Mouse (Mus musculus) ES-E14 (cell line): ENCODE measurements around the gene Ptpn13. TPM values are rescaled to one million over a fixed set of nuclear protein-coding genes. Genes with fewer than 3 reads are reported as not detected.

Experiments used
- DNase-seq: peaks from one replicate; pipeline ENCODE4 v3.0.0-alpha.2; 2013; ENCODE audit warnings: low read depth, low spot score
- H3K27ac ChIP-seq: 2 replicates; pipeline ENCODE4 v1.5.1; 2012; ENCODE audit warnings: low read depth, mild to moderate bottlenecking, low read length, moderate library complexity, mixed read lengths; ENCODE audit not compliant: poor library complexity, insufficient read depth, severe bottlenecking
- H3K36me3 ChIP-seq: 2 replicates; pipeline ENCODE4 v1.6.1; 2012; ENCODE audit warnings: mild to moderate bottlenecking, low read length, moderate library complexity, mixed read lengths; ENCODE audit not compliant: control insufficient read depth, poor library complexity, insufficient read depth, severe bottlenecking
- H3K4me1 ChIP-seq, 2 experiments: fragments of 150-350 bp in 1 of 2; sonication (generic) in 1 of 2; 2 replicates each; pipeline ENCODE4 v1.6.1; 2012; ENCODE audit warnings: low read length in 2 of 2, mild to moderate bottlenecking in 1 of 2, mixed read lengths in 1 of 2; ENCODE audit not compliant: control insufficient read depth in 2 of 2, insufficient read depth in 2 of 2, poor library complexity in 1 of 2
- H3K4me3 ChIP-seq, 2 experiments: fragments of 150-350 bp in 1 of 2; sonication (generic) in 1 of 2; 2 replicates each; pipeline ENCODE4 v1.5.1; 2012; ENCODE audit warnings: low read length in 2 of 2, low read depth in 1 of 2, mild to moderate bottlenecking in 1 of 2, mixed read lengths in 1 of 2; ENCODE audit not compliant: insufficient read depth in 1 of 2, poor library complexity in 1 of 2, severe bottlenecking in 1 of 2
- H3K9ac ChIP-seq: 2 replicates; pipeline ENCODE4 v1.6.1; 2012; ENCODE audit warnings: low read depth, mild to moderate bottlenecking, low read length, mixed read lengths; ENCODE audit not compliant: poor library complexity, insufficient read depth, severe bottlenecking
- H3K9me3 ChIP-seq: fragments of 150-350 bp; sonication (generic); 2 replicates; pipeline ENCODE4 v1.6.1; 2012; ENCODE audit warnings: low read depth, mild to moderate bottlenecking, low read length; ENCODE audit not compliant: control insufficient read depth, insufficient read depth
- CHD2 ChIP-seq: IDR thresholded peaks from 2 replicates; pipeline ENCODE4 v1.6.1; 2014; ENCODE audit warnings: mild to moderate bottlenecking, low read depth, low read length, inconsistent platforms
- HCFC1 ChIP-seq: IDR thresholded peaks from 2 replicates; pipeline ENCODE4 v1.6.1; 2012; ENCODE audit warnings: low read length, inconsistent platforms, borderline replicate concordance; ENCODE audit not compliant: insufficient read depth
- MAFK ChIP-seq: IDR thresholded peaks from 2 replicates; pipeline ENCODE4 v1.6.1; 2014; ENCODE audit warnings: mild to moderate bottlenecking, low read depth, low read length, inconsistent platforms; ENCODE audit not compliant: insufficient read depth
- ZC3H11A ChIP-seq: IDR thresholded peaks from 2 replicates; pipeline ENCODE4 v1.6.1; 2012; ENCODE audit warnings: low read depth, mild to moderate bottlenecking, inconsistent platforms, low read length, borderline replicate concordance
- ZNF384 ChIP-seq: IDR thresholded peaks from 2 replicates; pipeline ENCODE4 v1.6.1; 2012; ENCODE audit warnings: low read depth, low read length, inconsistent platforms
- in situ Hi-C, 2 experiments: fragments of 600-800 bp; cut with MboI; formaldehyde crosslinking; loops; one replicate each; pipeline ENCODE4 v1.15.1; 2025; ENCODE audit warnings: low sequenced_read_pairs in 2 of 2, inconsistent platforms in 1 of 2; ENCODE audit not compliant: unreplicated experiment in 2 of 2
- total RNA-seq: library from RNA; depleted of rRNA; stranded (reverse); fragments of 300-350 nt; gene quantifications from 2 replicates; pipeline ENCODE4 v1.2.3, GENCODE M21; 2012

Ptpn13 gene
- total RNA-seq, 1 experiment = 12.6 TPM

DNA sequence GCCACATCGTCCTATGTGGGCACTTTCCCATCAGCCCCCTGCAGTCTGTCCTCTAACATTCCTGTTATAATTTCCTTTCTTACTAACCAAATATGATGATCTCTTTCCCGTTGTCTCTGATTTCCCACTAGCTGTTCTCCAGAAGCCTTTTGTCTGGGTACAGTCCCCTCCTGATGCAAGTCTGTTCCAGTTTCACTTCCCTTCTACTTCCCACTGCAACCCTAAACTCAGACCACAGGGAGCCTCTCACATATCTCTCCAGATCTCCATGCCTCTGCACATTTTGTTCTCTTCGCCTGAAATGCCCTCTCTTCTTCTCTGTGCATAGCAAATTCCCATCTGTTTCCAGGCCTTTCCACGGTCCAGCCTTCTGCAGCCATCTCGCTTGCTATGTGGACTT lies 35.6 kb upstream of the Ptpn13 start:
- TF ChIP-seq ZNF384 (no peak), HCFC1 (no peak), CHD2 (no peak), MAFK (no peak), ZC3H11A (no peak)

DNA sequence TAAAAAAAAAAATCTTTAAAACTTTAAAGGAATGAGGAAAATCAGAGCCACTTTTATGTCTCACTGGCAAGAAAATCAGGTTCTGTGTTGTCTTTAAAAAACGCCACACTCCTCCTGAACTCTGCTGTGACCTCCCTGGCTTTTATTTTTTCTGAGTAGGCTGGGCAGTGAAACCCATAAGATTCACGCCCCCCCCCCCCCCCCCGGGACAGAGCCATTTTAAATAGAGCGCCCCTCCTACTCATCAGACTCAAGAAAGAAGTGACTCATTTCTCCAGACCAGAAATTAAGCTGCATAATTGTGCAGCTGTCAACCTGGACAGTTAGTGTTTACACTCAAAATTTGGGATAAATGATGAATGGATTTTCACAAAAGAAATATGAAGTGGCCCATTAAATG lies 31.8 kb upstream of the Ptpn13 start:
- no peak for DNase-seq
- in situ Hi-C loops = no loop called here
- TF ChIP-seq ZNF384 = no peak
- TF ChIP-seq HCFC1 = no peak
- no peak for TF ChIP-seq CHD2
- no peak for TF ChIP-seq MAFK
- TF ChIP-seq ZC3H11A = no peak
- Histone ChIP-seq H3K27ac (no peak overlapping the region), H3K9me3 (no peaks in the 10 kb centered on the region), H3K36me3 (no peaks in the 10 kb centered on the region), H3K9ac (no peak overlapping the region), H3K4me3 (no peak overlapping the region), H3K4me1 (no peaks in the 10 kb centered on the region)

More for the DNA sequence above, 35.6 kb upstream of the Ptpn13 start:
- Histone ChIP-seq H3K4me1 (no peaks in the 10 kb centered on the region), H3K9ac (no peak overlapping the region), H3K4me3 (no peak overlapping the region), H3K36me3 (no peaks in the 10 kb centered on the region; the same call in 1 of the 2 replicates), H3K27ac (no peak overlapping the region), H3K9me3 (no peaks in the 10 kb centered on the region)
- DNase-seq = no peak
- in situ Hi-C loops = no loop called here

DNA sequence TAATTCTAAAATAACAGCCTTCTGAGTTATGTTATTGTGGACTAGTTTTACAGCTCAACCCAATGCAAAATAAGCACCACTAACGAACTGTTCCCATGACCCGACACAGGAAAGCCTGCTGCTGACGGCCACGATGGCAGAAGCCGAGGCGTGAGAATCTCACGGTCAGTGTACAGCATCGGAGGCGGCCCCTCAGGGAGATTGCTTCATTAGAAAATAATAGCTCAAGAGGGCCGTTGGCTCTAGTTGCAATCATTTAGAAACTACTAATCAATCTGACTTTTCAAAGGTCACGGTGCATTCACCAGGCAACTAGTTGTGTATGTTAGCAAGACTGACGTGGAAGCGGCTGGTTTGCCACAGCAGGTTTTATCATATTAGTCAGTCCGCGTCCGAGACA lies 31.2 kb upstream of the Ptpn13 start:
- Histone ChIP-seq H3K27ac (no peak overlapping the region), H3K9me3 (no peaks in the 10 kb centered on the region), H3K36me3 (no peaks in the 10 kb centered on the region), H3K4me3 (no peak overlapping the region), H3K4me1 (no peaks in the 10 kb centered on the region), H3K9ac (no peak overlapping the region)
- no peak for TF ChIP-seq MAFK
- no peak for TF ChIP-seq ZC3H11A
- TF ChIP-seq HCFC1 = no peak
- no peak for TF ChIP-seq ZNF384
- no peak for TF ChIP-seq CHD2
- in situ Hi-C loops = no loop called here
- no peak for DNase-seq

DNA sequence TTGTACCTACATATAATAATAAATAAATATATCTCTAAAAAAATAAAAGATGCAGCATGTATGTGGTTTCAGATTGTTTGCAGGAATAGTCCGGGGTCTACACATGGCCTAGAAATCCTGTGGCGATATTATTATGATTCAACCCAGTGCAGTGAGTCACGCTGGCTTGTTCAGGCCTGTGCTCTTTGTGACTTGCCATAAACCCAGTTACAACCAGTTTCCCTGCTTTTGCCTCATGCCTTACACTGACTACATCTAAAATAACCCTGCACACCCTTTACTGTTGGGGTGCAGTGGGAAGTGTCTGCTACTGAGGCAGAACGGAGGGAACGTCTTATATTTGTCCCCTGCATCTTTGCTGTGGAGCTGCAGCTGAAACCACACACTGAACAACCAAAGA lies 29.3 kb upstream of the Ptpn13 start:
- no peak overlapping the region for H3K4me3 ChIP-seq
- no peaks in the 10 kb centered on the region for H3K4me1 ChIP-seq
- no peak overlapping the region for H3K9ac ChIP-seq
- in situ Hi-C loops = no loop called here
- no peaks in the 10 kb centered on the region for H3K9me3 ChIP-seq
- H3K36me3 ChIP-seq = no peaks in the 10 kb centered on the region
- H3K27ac ChIP-seq = no peak overlapping the region
- DNase-seq = no peak
- TF ChIP-seq MAFK = no peak
- no peak for TF ChIP-seq ZC3H11A
- no peak for TF ChIP-seq ZNF384
- no peak for TF ChIP-seq CHD2
- TF ChIP-seq HCFC1 = no peak

DNA sequence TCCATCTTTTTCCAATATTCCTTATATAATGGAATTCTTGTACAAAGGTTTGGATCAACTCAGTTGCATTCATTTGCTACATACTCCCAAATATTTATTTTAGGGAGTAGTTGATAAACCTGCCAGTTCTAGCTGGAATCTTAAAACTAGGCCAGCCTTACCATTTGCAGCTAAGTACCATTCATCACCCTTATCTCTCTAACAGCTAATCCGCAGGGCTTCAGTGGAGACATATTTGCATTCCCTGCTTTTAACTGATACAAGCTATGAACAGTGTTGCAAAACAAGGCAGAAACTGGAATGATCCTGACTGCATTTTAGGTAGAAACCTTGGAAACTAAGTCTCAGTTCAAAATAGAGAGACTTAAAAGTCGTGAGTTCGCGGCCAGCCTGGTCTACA lies 27.6 kb upstream of the Ptpn13 start:
- no peak overlapping the region for H3K4me3 ChIP-seq
- no peaks in the 10 kb centered on the region for H3K36me3 ChIP-seq
- TF ChIP-seq CHD2 = no peak
- TF ChIP-seq HCFC1 = no peak
- TF ChIP-seq ZNF384 = no peak
- no peak for TF ChIP-seq ZC3H11A
- no peak for TF ChIP-seq MAFK
- H3K4me1 ChIP-seq = no peaks in the 10 kb centered on the region
- no peak overlapping the region for H3K27ac ChIP-seq
- DNase-seq = no peak
- in situ Hi-C loops = no loop called here
- H3K9me3 ChIP-seq = no peaks in the 10 kb centered on the region
- no peak overlapping the region for H3K9ac ChIP-seq
